Mouse (Mus musculus) urinary bladder, adult 2 months (tissue): ENCODE data around the gene Tnfrsf18. TPM values are rescaled to one million over a fixed set of nuclear protein-coding genes. Genes with fewer than 3 reads are reported as not detected.

Experiments used
- DNase-seq: peaks from one replicate; pipeline ENCODE4 v3.0.0; 2022; ENCODE audit warnings: low spot score
- polyA plus RNA-seq: library from polyadenylated mRNA; depleted of rRNA; stranded (reverse); fragments of >200 nt; gene quantifications from 2 replicates; pipeline ENCODE4 v1.2.3, GENCODE M21; 2012

The Tnfrsf18 gene
- polyA plus RNA-seq, 1 experiment: 3.4 TPM

- DNase-seq: no peak
These were observed 6.9 kb downstream of the Tnfrsf18 start for GRCm38 (mm10) chr4:156032856-156033255.

- DNase-seq: no peak
These were observed 7.6 kb downstream of the Tnfrsf18 start for GRCm38 (mm10) chr4:156033476-156034119.

GRCm38 (mm10) chr4:156034301-156034700 lies 8.3 kb downstream of the Tnfrsf18 start:
- no peak for DNase-seq

GRCm38 (mm10) chr4:156034901-156035300 lies 8.9 kb downstream of the Tnfrsf18 start:
- DNase-seq: no peak

GRCm38 (mm10) chr4:156044754-156045153 lies 18.8 kb downstream of the Tnfrsf18 start:
- no peak for DNase-seq

- DNase-seq: no peak
These were observed 23.8 kb downstream of the Tnfrsf18 start for GRCm38 (mm10) chr4:156049779-156050178.

- DNase-seq: no peak
These were observed 24.5 kb downstream of the Tnfrsf18 start for GRCm38 (mm10) chr4:156050391-156050980.

GRCm38 (mm10) chr4:156053113-156053512 lies 27.1 kb downstream of the Tnfrsf18 start:
- no peak for DNase-seq

- DNase-seq: no peak
These were observed 28.2 kb downstream of the Tnfrsf18 start for GRCm38 (mm10) chr4:156054130-156054529.

GRCm38 (mm10) chr4:156054606-156055005 lies 28.6 kb downstream of the Tnfrsf18 start:
- no peak for DNase-seq

GRCm38 (mm10) chr4:156055173-156055572 lies 29.2 kb downstream of the Tnfrsf18 start:
- no peak for DNase-seq

- no peak for DNase-seq
These were observed 31.7 kb downstream of the Tnfrsf18 start for GRCm38 (mm10) chr4:156057702-156058101.

- DNase-seq: no peak
These were observed 32.9 kb downstream of the Tnfrsf18 start for GRCm38 (mm10) chr4:156058826-156059225.

- peak; percentile 61 for DNase-seq
These were observed 33.3 kb downstream of the Tnfrsf18 start, which contains the start of gene Ttll10 for GRCm38 (mm10) chr4:156059261-156059660. Gene Ttll10, minus strand, starts transcription at chr4:156059414.

- DNase-seq: peak; percentile 60
These were observed 33.7 kb downstream of the Tnfrsf18 start for GRCm38 (mm10) chr4:156059713-156060112.

GRCm38 (mm10) chr4:156063861-156064509 lies 38.0 kb downstream of the Tnfrsf18 start:
- no peak for DNase-seq

GRCm38 (mm10) chr4:156064510-156064897 lies 38.5 kb downstream of the Tnfrsf18 start:
- DNase-seq: no peak

GRCm38 (mm10) chr4:156065156-156065894 lies 39.4 kb downstream of the Tnfrsf18 start:
- DNase-seq: no peak

GRCm38 (mm10) chr4:156067256-156067949 lies 41.4 kb downstream of the Tnfrsf18 start:
- no peak for DNase-seq

GRCm38 (mm10) chr4:156069701-156070100 lies 43.7 kb downstream of the Tnfrsf18 start:
- DNase-seq: no peak

GRCm38 (mm10) chr4:156070276-156070675 lies 44.3 kb downstream of the Tnfrsf18 start:
- no peak for DNase-seq

GRCm38 (mm10) chr4:156070716-156071115 lies 44.8 kb downstream of the Tnfrsf18 start:
- DNase-seq: no peak
